Mouse (Mus musculus): ENCODE measurements around the gene Ptprc.

- no peak for TF ChIP-seq CTCF (IDR thresholded peaks at IDR 0.05; ENCODE audit: control insufficient read depth, insufficient read depth, insufficient replicate concordance, low read depth, low read length)
- no peak for TF ChIP-seq POLR2A (IDR thresholded peaks at IDR 0.05; ENCODE audit: control insufficient read depth, low read depth, low read length)
Observed at GRCm38 (mm10) chr1:138158921-138159320, 16.6 kb downstream of the Ptprc start.

Data from testis, adult 2 months (tissue).